Mouse (Mus musculus) layer of hippocampus, adult 9-10 months (tissue): ENCODE results near the gene Vgll4.

Experiments used
- DNase-seq: peaks from one replicate; pipeline ENCODE4 v3.0.0; 2022; ENCODE audit warnings: low spot score

Vgll4 gene

DNA sequence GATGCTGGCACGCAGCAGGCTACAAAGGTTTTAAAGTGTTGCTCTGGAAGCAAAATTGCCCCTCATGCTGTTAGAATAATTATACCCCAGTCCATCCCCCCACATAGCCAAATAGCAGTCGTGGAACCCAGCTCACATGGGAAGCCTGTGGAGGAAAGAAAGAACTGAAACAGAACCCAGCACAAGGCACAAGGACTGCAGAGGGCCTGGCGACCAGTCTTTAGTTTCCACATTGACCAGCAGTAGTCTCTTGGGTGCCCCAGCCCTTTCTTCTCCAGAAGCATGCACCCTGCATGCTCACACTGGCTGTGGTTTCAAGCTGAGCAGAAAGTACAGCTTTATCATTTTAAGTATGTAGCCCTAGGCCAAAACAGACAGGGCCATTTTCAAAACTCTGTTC, 127.7 kb downstream of the Vgll4 start:
- no peak for DNase-seq

DNA sequence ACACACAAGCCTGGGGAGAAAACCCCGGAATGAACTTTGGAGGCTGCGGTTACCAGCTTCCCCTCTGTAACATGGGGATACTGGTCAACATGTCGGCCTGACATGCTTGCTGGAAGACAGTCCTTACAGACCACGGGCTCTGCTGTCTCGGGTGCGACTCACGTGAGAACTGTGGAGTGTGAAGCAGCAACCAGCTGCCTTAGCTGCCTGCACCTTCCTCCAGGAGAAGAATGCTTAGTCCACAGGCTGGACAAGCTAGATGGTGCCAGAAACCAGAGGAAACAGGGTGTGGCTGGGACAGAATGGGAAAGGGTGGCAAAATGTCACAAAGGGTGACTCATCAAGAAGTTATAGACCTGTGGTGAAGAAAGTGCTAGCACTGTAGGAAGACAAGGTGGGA, 129.8 kb downstream of the Vgll4 start:
- DNase-seq: no peak

- DNase-seq: no peak
Observed at GRCm38 (mm10) chr6:114838872-114839271, 130.9 kb downstream of the Vgll4 start.

DNA sequence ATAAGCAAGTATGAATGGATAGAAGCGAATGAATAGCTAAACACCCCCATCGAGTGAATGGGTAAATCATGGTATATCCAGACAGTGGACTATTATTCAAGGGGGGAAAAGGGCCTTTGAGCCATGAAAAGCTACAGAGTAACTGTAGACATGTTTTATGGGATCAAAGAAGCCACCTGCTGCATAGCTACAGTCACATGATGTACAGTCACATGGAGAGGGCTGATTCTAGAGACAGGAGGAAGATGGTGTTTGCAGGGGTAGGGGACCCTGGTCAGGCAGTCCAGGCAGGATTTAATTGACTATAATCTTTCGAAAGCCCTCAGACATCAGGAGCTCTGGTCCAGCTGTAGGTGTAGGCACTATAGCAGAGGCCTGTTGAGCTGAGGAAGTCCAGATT, 133.4 kb downstream of the Vgll4 start:
- no peak for DNase-seq

GRCm38 (mm10) chr6:114835752-114836151, 134.0 kb downstream of the Vgll4 start:
- no peak for DNase-seq

GRCm38 (mm10) chr6:114835344-114835743, 134.4 kb downstream of the Vgll4 start:
- no peak for DNase-seq

- DNase-seq: no peak
Observed at GRCm38 (mm10) chr6:114833791-114834346, 135.9 kb downstream of the Vgll4 start.

DNA sequence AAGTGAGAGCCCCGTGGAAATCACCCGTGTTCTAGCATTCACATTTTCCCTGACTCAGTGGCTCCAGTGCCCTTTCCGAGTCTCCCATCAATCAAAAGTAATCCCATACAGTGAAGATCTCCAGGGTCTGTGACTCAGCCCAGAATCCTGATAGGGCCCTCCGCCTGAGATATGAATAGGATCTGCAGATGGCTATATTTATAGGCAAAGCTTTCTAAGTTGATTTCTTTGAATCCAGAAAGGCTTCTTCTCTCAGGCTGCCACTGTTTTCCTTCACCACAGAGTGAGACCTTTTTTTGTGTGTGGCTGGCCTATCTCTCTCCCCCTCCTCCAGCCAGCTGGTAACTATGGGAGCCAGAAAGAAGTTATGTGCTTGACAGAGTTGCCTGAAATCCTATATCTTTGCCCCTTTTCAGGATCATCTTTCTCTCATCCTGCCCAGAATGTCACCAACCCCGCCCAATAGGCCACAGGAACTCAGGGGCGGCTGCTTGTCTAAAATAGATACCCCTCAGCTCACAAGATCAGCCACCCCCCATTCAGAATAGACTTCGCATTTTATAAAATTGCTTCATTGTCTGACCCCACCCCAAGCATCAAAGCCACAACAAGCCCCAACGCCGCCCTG, 136.6 kb downstream of the Vgll4 start:
- no peak for DNase-seq

GRCm38 (mm10) chr6:114831807-114832206, 138.0 kb downstream of the Vgll4 start:
- DNase-seq: no peak

GRCm38 (mm10) chr6:114829660-114830438, 139.9 kb downstream of the Vgll4 start:
- DNase-seq: no peak

- DNase-seq: no peak
Observed at GRCm38 (mm10) chr6:114826889-114827288, 142.9 kb downstream of the Vgll4 start.

GRCm38 (mm10) chr6:114821646-114822045, 148.1 kb downstream of the Vgll4 start:
- DNase-seq: no peak

DNA sequence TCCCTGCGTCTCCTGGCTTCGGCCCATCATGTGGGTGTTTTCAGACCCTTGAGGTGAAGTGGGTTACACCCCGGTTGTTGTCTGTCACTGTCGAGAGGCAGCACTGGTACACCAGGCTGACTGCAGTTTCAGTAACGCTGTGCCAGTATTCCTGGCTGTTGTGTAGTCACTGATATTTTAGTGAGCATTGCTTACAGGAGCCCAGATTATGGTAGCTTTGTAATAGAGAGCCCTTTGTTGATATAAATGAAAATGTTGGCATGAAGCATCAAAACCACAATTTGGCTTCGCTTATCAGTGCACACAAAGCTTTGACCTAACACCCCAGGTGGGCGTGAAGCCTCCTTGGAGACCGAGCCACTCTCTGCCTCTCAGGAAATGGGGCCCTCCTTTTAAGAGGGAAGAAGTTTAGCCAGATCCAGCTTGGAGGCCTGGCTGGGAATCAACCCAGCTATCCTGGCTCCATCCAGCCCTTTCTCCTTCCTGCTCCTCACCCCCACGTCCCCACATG, 149.8 kb downstream of the Vgll4 start:
- no peak for DNase-seq

DNA sequence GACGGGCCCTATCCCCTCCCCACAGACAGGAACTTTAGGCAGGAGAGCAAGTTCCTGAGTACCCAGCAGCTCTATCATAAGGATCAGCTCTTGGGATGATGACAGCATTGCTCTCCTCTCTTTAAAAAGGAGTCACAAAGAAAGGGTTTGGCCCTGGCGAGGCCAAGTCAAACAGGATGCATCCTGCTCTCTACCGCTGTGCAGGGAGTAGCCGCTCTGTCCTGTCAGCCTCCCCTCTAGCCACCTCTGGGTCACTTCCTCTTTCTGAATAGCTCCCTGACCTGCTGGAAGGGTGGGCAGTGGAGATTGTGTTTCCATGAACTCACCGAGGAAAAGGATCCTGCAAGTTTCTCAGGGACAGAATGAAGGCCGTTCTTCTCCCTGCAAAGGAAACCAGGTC, 151.3 kb downstream of the Vgll4 start:
- DNase-seq: no peak

DNA sequence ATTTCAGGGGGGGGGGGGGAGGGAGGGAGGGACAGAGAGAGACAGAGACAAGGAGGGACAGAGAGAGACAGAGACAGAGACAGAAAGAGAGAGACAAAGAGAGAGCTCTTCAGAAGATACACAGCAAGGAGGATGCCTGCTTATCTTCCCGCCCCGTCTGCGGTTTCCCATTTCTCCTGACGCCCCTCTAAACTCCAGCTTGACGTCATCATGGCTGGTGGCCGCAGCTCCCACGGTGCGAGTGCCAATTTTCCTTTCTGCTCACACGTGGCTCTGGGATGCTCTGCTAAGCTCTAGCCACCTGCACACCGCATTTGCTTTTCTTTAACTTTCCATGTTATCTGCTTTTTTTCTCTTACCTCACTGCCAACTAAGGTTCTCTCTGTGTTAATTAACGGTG, 151.8 kb downstream of the Vgll4 start:
- no peak for DNase-seq

GRCm38 (mm10) chr6:114814882-114815650, 154.7 kb downstream of the Vgll4 start:
- no peak for DNase-seq

DNA sequence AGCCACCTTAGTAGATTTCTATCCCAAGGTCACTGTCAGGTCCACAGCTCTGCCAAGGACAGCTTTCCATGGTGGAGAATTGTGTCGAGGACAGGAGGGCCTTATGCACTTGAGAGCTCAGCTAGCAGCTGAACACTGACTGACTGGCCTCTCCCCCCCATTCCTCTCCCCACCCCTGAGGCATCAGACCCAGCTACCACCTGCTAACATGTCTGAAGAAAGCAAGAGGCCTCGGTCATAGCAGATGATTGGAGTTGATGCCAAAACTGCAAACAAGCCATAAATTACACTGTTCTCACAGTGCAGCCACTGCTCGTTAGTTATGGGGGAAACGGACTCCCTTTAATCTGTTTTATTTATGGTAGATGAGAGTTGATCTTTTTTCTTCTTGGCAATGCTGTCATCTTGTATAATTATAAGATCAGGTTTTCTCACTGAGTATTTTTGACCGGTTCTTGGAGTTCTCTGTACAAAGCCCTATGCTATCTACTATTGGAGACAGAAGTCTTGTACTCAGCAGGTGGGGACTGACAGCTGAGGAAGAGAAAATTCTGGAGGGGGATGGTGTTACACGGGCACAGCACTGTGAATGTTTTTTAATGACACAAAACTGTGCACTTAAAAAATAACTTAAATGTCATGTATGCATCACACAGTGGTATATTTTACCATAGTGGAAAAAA, 155.5 kb downstream of the Vgll4 start:
- DNase-seq: no peak

- no peak for DNase-seq
Observed at GRCm38 (mm10) chr6:114812779-114813178, 157.0 kb downstream of the Vgll4 start.

- DNase-seq: no peak
Observed at GRCm38 (mm10) chr6:114812322-114812721, 157.5 kb downstream of the Vgll4 start.
